ENCODE assay signal across 14 mouse cellular contexts in genomic region chr2:118305827-118306521, GRCm38 (mm10). TPM values are rescaled to one million over a fixed set of nuclear protein-coding genes. Genes with fewer than 3 reads are reported as not detected.
"Had no signal": no experiment of that assay in that cellular context is flagged by ENCODE, and none has a peak within 500 bp of the region (broad histone marks: within the 10 kb centered on the region; RNA-seq: fewer than 3 reads in every experiment).

No protein-coding gene starts in this region.

- H3K27me3 ChIP-seq: limb, embryonic 12.5 days; midbrain, embryonic 12.5 days had no signal

- H3K9me3 ChIP-seq: limb, embryonic 12.5 days; midbrain, embryonic 12.5 days had no signal

- ATAC-seq: lung, postnatal 0 days; midbrain, embryonic 16.5 days had no signal

- DNase-seq: kidney, adult 11 months; kidney, adult 9 months; kidney, postnatal 4 days; lung, adult 18-20 months; right cerebral cortex, adult 18-20 months; thymus, adult 2 months; thymus, postnatal 36 days had no signal

- H3K36me3 ChIP-seq: limb, embryonic 12.5 days; midbrain, embryonic 12.5 days had no signal

- H3K9ac ChIP-seq: limb, embryonic 12.5 days; midbrain, embryonic 12.5 days had no signal

- H3K27ac ChIP-seq: kidney, postnatal 0 days; layer of hippocampus, adult 2 months; limb, embryonic 12.5 days; midbrain, embryonic 12.5 days; stomach, postnatal 0 days had no signal

- H3K4me2 ChIP-seq: limb, embryonic 12.5 days; midbrain, embryonic 12.5 days had no signal

- H3K4me3 ChIP-seq: layer of hippocampus, adult 2 months; limb, embryonic 12.5 days; midbrain, embryonic 12.5 days had no signal

RNA-seq across cellular contexts. Expression of gene Fsip1, which starts 49.2 kb away (rescaled TPM):
- polyA plus RNA-seq: thymus, adult 2 months had no signal
